Mouse (Mus musculus): ENCODE data around the gene Pianp.

Pianp gene

GRCm38 (mm10) chr6:124996551-124997501 lies at the start of gene Pianp:
TSS of gene Pianp (plus strand) at chr6:124996694.
- no peak for DNase-seq (ENCODE audit: extremely low read depth, low read depth, low spot score)

DNA sequence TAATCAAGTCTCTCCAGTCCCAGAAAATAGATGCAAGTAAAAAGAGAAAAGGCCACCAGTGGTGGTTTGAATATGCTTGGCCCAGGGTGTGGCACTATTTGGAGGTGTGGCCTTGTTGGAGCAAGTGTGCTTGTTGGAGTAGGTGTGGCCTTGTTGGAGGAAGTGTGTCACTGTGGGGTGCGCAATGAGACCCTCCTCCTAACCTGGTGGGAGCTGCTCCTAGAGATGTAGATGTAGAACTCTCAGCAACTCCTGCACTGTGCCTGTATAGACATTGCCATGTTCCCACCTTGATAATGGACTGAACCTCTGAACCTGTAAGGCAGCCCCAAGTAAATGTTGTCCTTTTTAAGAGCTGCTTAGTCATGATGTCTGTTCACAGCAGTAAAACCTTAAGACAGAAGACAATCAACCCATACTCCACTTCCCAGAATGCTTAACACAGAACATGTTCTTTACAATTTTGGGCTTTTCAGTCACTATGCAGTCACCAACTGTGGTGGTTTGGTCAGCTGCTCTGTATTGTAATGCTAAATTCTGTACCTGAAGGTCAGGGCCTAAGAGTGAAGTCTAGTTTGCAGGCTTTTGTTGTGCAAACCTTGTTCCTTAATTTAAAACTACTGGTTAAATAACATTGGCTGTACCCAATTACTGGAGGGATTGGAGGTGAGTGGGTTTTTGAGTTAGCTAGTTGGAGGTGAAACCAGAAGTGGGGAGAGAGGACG lies 42.3 kb upstream of the Pianp start:
- no peak for DNase-seq (ENCODE audit: extremely low read depth, low read depth, low spot score)

- DNase-seq (ENCODE audit: extremely low read depth, low read depth, low spot score): peak; percentile 95
These were observed 41.3 kb upstream of the Pianp start for GRCm38 (mm10) chr6:124955212-124955611.

GRCm38 (mm10) chr6:124958127-124958526 lies 38.4 kb upstream of the Pianp start:
- DNase-seq (ENCODE audit: extremely low read depth, low read depth, low spot score): no peak

- peak; percentile 91 for DNase-seq (ENCODE audit: extremely low read depth, low read depth, low spot score)
These were observed 36.5 kb upstream of the Pianp start for GRCm38 (mm10) chr6:124959960-124960359.

GRCm38 (mm10) chr6:124961021-124961420 lies 35.5 kb upstream of the Pianp start:
- no peak for DNase-seq (ENCODE audit: extremely low read depth, low read depth, low spot score)

DNA sequence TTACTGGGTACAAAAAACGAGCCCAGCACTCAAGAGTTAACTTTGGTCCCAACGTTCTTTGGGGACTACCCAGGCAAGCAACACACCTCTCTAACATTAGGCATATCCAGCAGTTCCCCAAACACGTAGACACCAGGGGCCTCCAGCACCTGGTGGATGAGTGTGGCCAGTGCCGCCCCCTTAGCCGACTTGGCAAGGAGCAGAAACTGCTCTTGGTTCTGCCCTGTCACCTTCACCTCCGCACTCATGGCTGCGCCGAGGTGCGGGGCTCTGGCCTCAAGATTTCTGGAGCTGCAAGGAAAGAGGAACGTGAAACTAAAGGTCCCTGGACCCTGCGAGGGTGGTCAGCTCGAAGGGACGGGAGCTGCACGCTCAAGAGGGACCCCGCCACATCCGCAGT lies 31.9 kb upstream of the Pianp start:
- no peak for DNase-seq (ENCODE audit: extremely low read depth, low read depth, low spot score)

GRCm38 (mm10) chr6:124965088-124965719 lies 31.3 kb upstream of the Pianp start, which contains the start of gene Cops7a:
TSS of gene Cops7a (minus strand) at chr6:124965538.
- DNase-seq (ENCODE audit: extremely low read depth, low read depth, low spot score): no peak

- DNase-seq (ENCODE audit: extremely low read depth, low read depth, low spot score): no peak
These were observed 30.7 kb upstream of the Pianp start for GRCm38 (mm10) chr6:124965747-124966146.

GRCm38 (mm10) chr6:124966466-124967118 lies 29.9 kb upstream of the Pianp start:
- no peak for DNase-seq (ENCODE audit: extremely low read depth, low read depth, low spot score)

DNA sequence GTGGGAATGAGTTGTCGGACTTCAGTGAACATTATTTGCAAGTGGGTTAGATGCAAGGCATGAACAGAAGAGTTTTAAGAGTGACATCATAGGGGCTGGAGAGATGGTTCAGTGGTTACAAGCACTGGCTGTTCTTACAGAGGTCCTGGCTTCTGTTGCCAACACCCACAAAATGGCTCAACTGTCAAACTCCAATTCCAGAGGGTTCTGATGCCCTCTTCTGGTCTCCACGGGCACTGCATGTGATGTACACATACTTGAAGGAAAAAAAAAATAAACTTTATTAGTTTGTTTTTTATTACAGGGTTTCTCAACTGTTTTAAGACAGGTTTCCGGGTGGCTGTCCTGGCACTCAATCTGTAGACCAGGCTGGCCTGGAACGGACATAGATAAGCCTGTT lies 28.7 kb upstream of the Pianp start:
- no peak for DNase-seq (ENCODE audit: extremely low read depth, low read depth, low spot score)

DNA sequence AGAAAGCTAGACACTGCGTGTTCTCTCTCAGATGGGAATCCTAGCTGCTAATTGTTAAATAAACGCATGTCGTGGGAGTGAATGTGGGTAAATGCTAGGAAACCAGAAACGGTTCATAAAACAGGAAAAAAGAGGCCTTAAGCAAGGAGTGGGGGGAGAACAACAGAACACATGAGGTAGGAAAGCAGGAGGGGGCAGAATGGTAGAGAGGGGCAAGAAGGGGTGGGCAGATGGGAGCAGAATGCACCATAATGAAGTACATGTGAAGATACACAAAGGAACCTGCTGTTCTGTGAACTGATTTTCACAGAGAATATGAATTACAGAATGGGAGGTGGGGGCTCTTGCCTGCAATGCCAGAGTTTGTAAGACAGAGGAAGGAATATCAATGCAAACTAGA lies 4.3 kb upstream of the Pianp start:
- DNase-seq (ENCODE audit: extremely low read depth, low read depth, low spot score): no peak

GRCm38 (mm10) chr6:124993365-124993764 lies 3.1 kb upstream of the Pianp start:
- DNase-seq (ENCODE audit: extremely low read depth, low read depth, low spot score): no peak

GRCm38 (mm10) chr6:124993876-124994275 lies 2.6 kb upstream of the Pianp start:
- no peak for DNase-seq (ENCODE audit: extremely low read depth, low read depth, low spot score)

DNA sequence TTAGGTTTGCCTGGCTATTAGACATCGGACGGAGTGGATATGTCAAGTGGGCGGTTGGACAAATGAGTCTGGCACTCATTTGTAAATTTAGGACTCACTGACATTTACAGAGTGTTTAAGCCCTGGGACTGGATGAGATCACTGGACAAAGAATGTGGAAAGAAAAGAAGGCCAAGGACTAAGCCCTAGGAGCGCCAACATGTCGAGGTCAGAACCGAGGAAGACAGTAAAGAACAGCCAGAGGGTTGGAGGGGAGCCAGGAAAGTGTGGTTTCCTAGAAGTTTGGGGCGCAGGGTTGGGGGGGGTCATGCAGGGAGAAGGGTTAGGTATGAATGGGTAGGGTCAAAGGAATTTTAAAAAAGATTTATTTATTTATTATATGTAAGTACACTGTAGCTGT lies 1.2 kb upstream of the Pianp start:
- no peak for DNase-seq (ENCODE audit: extremely low read depth, low read depth, low spot score)

- no peak for DNase-seq (ENCODE audit: extremely low read depth, low read depth, low spot score)
These were observed 577 bp upstream of the Pianp start for GRCm38 (mm10) chr6:124995831-124996403.

- DNase-seq (ENCODE audit: extremely low read depth, low read depth, low spot score): no peak
These were observed 1.6 kb downstream of the Pianp start for GRCm38 (mm10) chr6:124998066-124998465.

GRCm38 (mm10) chr6:124999091-124999490 lies 2.6 kb downstream of the Pianp start:
- DNase-seq (ENCODE audit: extremely low read depth, low read depth, low spot score): no peak

DNA sequence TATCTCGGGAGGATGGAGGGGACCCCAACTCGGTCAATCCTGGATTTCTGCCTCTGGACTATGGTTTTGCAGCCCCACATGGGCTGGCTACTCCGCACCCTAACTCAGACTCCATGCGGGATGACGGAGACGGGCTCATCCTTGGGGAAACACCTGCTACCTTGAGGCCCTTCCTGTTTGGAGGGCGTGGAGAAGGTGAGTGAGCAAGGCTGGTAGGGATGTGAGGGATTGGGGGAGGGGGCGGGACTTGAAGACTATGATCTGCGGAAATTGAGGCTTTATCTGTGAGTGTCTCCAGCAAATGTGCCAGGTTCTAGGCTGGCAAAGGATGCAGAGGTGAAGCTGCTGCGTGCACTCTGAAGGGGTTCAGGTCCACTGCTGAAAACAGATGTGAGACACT lies 3.1 kb downstream of the Pianp start:
- DNase-seq (ENCODE audit: extremely low read depth, low read depth, low spot score): no peak

DNA sequence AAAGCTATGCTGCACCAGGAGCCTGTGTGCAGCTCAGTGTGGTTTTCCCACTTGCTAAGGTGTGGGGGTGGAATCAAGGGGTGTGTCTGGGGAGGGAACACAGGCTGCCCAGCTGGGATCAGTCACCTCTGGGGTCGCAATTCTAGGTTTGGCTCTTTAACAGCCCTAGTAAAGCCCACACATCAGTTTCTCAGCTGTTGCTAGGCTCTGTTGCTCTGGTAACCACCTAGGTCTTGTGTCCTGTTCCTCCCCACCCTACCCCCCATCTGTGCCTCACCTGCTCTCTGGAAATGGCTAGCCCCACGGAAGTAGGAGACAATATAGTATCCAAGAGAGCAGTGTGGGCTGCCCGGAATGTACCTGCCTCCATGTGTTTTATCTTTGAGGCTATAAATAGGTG lies 7.2 kb downstream of the Pianp start:
- no peak for DNase-seq (ENCODE audit: extremely low read depth, low read depth, low spot score)

DNA sequence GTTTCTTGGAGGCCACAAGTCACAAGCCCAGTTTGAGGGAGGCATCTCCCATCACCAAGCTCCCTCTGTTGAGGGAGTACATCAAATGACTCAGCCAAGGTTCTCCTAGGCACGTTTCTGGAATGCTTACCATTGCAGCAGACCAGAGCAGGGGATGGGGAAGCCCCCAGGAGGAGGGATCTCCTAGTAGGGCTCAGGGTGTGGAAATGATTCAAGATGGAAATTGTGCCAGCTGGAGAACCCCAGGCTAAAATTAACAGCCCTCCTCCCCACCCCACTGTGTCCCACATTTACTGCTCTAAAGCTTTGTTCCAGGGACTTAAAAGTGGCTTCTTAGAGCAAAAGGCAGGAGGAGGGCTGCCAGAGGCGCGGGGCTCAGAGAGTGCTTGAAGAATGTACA lies 8.6 kb downstream of the Pianp start:
- no peak for DNase-seq (ENCODE audit: extremely low read depth, low read depth, low spot score)
